Mouse (Mus musculus): ENCODE results near the gene Adgrl2. TPM values are rescaled to one million over a fixed set of nuclear protein-coding genes. Genes with fewer than 3 reads are reported as not detected.

Adgrl2 gene
- total and polyA plus RNA-seq, 3 experiments, result not detected

- TF ChIP-seq POLR2AphosphoS2 (IDR thresholded peaks at IDR 0.05; ENCODE audit: low read length) (no peak), RAD21 (IDR thresholded peaks at IDR 0.05; ENCODE audit: low read depth, low read length) (no peak), ZMIZ1 (IDR thresholded peaks at IDR 0.05; ENCODE audit: low read depth, low read length) (no peak), RCOR1 (IDR thresholded peaks at IDR 0.05; ENCODE audit: low read depth, low read length) (no peak), CHD1 (IDR thresholded peaks at IDR 0.05; ENCODE audit: low read depth, low read length) (no peak), MXI1 (IDR thresholded peaks at IDR 0.05; ENCODE audit: low read depth, low read length) (no peak), ETS1 (IDR thresholded peaks at IDR 0.05; ENCODE audit: low read depth, low read length) (no peak), TAL1 (IDR thresholded peaks at IDR 0.05; ENCODE audit: low read length) (no peak), E2F4 (IDR thresholded peaks at IDR 0.05; ENCODE audit: borderline replicate concordance, low read depth, low read length) (no peak), UBTF (IDR thresholded peaks at IDR 0.05; ENCODE audit: borderline replicate concordance, insufficient read depth, low read depth, low read length) (no peak), SMC3 (IDR thresholded peaks at IDR 0.05; ENCODE audit: low read depth, low read length) (no peak), POLR2A (IDR thresholded peaks at IDR 0.05; ENCODE audit: control insufficient read depth in 1 of 2, insufficient read depth in 1 of 2, low read depth in 1 of 2, low read length in 2 of 2, poor library complexity in 1 of 2) (no peak), MAZ (IDR thresholded peaks at IDR 0.05; ENCODE audit: low read depth, low read length) (no peak), HCFC1 (IDR thresholded peaks at IDR 0.05; ENCODE audit: low read depth, low read length) (no peak)
- Histone ChIP-seq H3K79me2 (ENCODE audit: control insufficient read depth, insufficient read depth, low read length, poor library complexity) (no peaks in the 10 kb centered on the region), H3K4me1 (ENCODE audit: control insufficient read depth in 1 of 2, insufficient read depth in 2 of 2, low read length in 2 of 2) (no peaks in the 10 kb centered on the region), H3K9me3 (replicated peaks; ENCODE audit: insufficient read depth, low read length) (no peaks in the 10 kb centered on the region), H3K36me3 (ENCODE audit: control insufficient read depth in 1 of 2, insufficient read depth in 2 of 2, low read length in 2 of 2) (no peaks in the 10 kb centered on the region), H3K27ac (ENCODE audit: control insufficient read depth, low read depth, low read length) (no peak overlapping the region), H3K27me3 (ENCODE audit: control insufficient read depth in 1 of 2, insufficient read depth in 2 of 2, low read length in 2 of 2) (no peaks in the 10 kb centered on the region), H3K4me3 (ENCODE audit: control insufficient read depth in 1 of 2, insufficient read depth in 1 of 2, low read depth in 2 of 2, low read length in 2 of 2) (no peak overlapping the region), H3K9ac (ENCODE audit: control insufficient read depth, low read depth, low read length, poor library complexity, severe bottlenecking) (no peak overlapping the region)
- no peak for DNase-seq (ENCODE audit: low read depth, low spot score)
Observed at GRCm38 (mm10) chr3:148971893-148972596, 18.3 kb downstream of the Adgrl2 start.

- Histone ChIP-seq H3K9me3 (replicated peaks; ENCODE audit: insufficient read depth, low read length) (no peaks in the 10 kb centered on the region), H3K4me1 (ENCODE audit: control insufficient read depth in 1 of 2, insufficient read depth in 2 of 2, low read length in 2 of 2) (no peaks in the 10 kb centered on the region), H3K9ac (ENCODE audit: control insufficient read depth, low read depth, low read length, poor library complexity, severe bottlenecking) (no peak overlapping the region), H3K79me2 (ENCODE audit: control insufficient read depth, insufficient read depth, low read length, poor library complexity) (no peaks in the 10 kb centered on the region), H3K4me3 (ENCODE audit: control insufficient read depth in 1 of 2, insufficient read depth in 1 of 2, low read depth in 2 of 2, low read length in 2 of 2) (no peak overlapping the region), H3K36me3 (ENCODE audit: control insufficient read depth in 1 of 2, insufficient read depth in 2 of 2, low read length in 2 of 2) (no peaks in the 10 kb centered on the region), H3K27ac (ENCODE audit: control insufficient read depth, low read depth, low read length) (no peak overlapping the region), H3K27me3 (ENCODE audit: control insufficient read depth in 1 of 2, insufficient read depth in 2 of 2, low read length in 2 of 2) (no peaks in the 10 kb centered on the region)
- no peak for DNase-seq (ENCODE audit: low read depth, low spot score)
- TF ChIP-seq EP300 (IDR thresholded peaks at IDR 0.05; ENCODE audit: low read depth in 1 of 2, low read length in 2 of 2) (no peak), ETS1 (IDR thresholded peaks at IDR 0.05; ENCODE audit: low read depth, low read length) (no peak), GATA1 (IDR thresholded peaks at IDR 0.05; ENCODE audit: low read depth, low read length) (no peak), UBTF (IDR thresholded peaks at IDR 0.05; ENCODE audit: borderline replicate concordance, insufficient read depth, low read depth, low read length) (no peak), ELF1 (IDR thresholded peaks at IDR 0.05; ENCODE audit: low read depth, low read length) (no peak), BHLHE40 (IDR thresholded peaks at IDR 0.05; ENCODE audit: borderline replicate concordance, low read depth, low read length) (no peak), MXI1 (IDR thresholded peaks at IDR 0.05; ENCODE audit: low read depth, low read length) (no peak), E2F4 (IDR thresholded peaks at IDR 0.05; ENCODE audit: borderline replicate concordance, low read depth, low read length) (no peak), USF1 (IDR thresholded peaks at IDR 0.05; ENCODE audit: low read depth, low read length) (no peak), POLR2AphosphoS5 (IDR thresholded peaks at IDR 0.05; ENCODE audit: borderline replicate concordance, low read depth, low read length) (no peak), HCFC1 (IDR thresholded peaks at IDR 0.05; ENCODE audit: low read depth, low read length) (no peak), ZMIZ1 (IDR thresholded peaks at IDR 0.05; ENCODE audit: low read depth, low read length) (no peak), CHD2 (IDR thresholded peaks at IDR 0.05; ENCODE audit: low read length) (no peak), NELFE (IDR thresholded peaks at IDR 0.05; ENCODE audit: low read depth, low read length) (no peak), TAL1 (IDR thresholded peaks at IDR 0.05; ENCODE audit: low read length) (no peak), POLR2AphosphoS2 (IDR thresholded peaks at IDR 0.05; ENCODE audit: low read length) (no peak), POLR2A (IDR thresholded peaks at IDR 0.05; ENCODE audit: control insufficient read depth in 1 of 2, insufficient read depth in 1 of 2, low read depth in 1 of 2, low read length in 2 of 2, poor library complexity in 1 of 2) (no peak), RCOR1 (IDR thresholded peaks at IDR 0.05; ENCODE audit: low read depth, low read length) (no peak), CHD1 (IDR thresholded peaks at IDR 0.05; ENCODE audit: low read depth, low read length) (no peak), MAX (IDR thresholded peaks at IDR 0.05; ENCODE audit: low read length) (no peak)
Observed at GRCm38 (mm10) chr3:148964991-148965605, 25.3 kb downstream of the Adgrl2 start.

Measured in MEL (cell line).